Mouse (Mus musculus) heart, postnatal 10 days (tissue): ENCODE results near the gene Prss56. TPM values are rescaled to one million over a fixed set of nuclear protein-coding genes. Genes with fewer than 3 reads are reported as not detected.

Source experiments
- DNase-seq, 2 experiments: peaks; one replicate each; pipeline ENCODE4 v3.0.0; 2021
- intact Hi-C: fragments of 180-260 bp; cut with DNase I; formaldehyde crosslinking; loops from one replicate; pipeline ENCODE4 v1.15.1; 2025
- total RNA-seq, 2 experiments: library from RNA; stranded (reverse); gene quantifications; 2 replicates each; pipeline ENCODE4 v1.2.3; 2021

Prss56 gene
- total RNA-seq, 2 experiments from 2014 or later, result not detected

DNA sequence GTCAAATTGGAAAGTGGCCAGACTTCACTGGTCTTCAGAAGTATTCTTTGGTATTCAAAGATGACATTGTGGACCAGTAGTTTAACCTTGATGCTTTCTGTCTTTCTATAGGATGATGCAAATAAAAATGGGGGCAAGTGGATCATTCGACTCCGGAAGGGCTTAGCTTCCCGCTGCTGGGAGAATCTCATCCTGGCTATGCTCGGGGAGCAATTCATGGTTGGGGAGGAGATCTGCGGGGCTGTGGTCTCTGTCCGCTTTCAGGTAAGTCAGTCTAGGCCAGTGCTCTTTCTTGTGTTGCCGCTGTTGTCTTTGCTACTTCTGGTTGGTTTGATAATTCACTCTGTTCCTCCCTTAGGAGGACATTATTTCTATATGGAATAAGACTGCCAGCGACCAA is 42.6 kb downstream of the Prss56 start:
- DNase-seq, result no peak
- intact Hi-C loops, result no loop called here

DNA sequence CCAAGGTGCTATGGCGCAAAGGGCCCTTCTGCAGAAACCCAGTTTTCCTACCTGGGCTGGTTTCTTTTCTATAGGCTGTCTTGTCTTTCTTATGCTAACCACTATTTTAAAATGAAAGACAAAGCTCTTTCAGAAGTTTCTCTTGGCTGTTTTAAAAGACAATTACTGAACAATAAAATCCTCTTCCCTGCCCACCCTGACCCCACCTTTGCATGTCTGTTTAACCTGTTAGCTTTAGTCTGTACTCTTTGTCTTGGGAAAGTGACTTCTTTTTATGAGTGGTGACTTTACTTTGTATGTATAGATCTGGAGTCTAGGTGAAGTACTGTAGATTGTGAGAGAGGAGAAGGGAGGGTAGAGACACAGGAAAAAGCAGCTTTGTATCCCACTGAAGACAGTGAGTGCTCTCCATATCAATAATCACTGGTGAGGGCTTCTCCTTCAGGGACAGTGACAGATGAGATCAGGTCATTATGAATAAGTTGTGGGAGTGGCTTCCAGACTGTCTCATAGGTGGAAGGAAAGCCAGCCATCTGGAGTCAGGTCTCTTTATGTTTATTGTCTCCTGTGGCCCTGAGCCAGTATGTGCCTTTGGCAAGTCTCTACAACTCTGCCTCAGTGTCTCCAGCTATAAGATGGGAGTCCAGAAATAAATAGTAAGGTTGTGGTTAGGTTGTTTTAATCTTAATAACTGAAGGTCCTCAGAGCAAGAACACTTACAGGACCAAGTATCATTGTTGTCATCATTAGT is 43.5 kb downstream of the Prss56 start:
- no peak for DNase-seq
- intact Hi-C loops, result no loop called here

DNA sequence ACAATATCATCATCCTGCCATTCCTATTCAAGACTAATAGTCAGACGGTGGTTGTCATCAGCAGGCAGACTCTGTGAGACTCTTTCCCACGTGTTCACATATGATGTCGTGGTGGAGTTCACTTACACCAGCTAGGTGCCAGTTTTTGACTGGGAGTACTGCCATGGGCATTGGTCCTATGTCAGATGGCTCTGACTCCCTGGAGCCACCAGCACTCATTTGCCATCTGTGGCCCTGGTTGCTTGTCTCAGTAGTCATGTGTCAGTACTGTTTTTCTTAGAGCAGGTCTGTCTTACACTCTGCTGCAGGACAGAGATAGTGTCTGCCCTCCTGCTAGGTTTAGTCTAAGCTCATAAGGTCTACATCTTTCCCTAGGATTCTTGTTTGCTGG is 44.0 kb downstream of the Prss56 start:
- no peak for DNase-seq

DNA sequence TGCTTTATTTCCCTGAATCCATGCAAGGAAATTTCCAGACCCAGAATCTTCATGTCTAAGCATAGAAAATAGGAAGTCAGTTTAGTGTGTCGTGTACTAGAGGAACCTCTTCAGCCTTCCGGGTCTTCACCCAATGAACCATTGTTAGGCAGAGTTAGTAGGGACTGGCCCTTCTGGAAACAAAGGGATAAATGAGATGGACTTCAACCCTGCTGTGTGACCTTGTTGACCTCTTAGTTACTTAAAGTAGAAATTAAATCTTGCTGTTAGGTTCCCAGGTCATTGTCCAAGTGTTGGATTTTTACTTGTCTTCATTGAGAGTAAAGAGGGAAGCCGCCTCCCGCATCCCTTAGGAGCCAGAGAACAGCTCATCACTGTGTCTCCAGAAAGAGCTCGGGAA is 47.5 kb downstream of the Prss56 start:
- intact Hi-C loops, result no loop called here
- no peak for DNase-seq

More for the DNA sequence above, 44.0 kb downstream of the Prss56 start:
- intact Hi-C loops, result no loop called here

DNA sequence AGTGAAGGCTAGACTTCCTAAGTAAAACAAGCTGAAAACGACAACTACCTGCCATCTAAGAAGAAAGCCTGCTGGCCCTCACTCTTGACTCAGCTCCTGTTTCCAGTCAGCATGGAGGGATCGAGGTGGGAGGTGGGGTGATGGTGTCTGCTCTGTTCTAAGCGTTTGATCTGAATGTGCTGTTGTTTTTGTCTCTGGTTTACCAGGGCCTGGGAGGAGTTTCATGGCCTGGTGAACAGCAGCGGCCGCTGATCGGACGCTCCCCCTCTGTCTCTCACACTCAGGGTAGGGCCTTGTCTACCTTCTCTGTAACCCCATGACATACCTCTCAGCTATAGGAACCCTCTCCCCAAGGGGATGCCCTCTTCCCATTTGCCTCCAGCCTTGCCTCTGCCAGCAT is 49.1 kb downstream of the Prss56 start:
- DNase-seq, result no peak
- intact Hi-C loops, result no loop called here

Other genes starting within 250 kb of the Prss56 start
- not detected for gene Alppl2, start 93.4 kb upstream of the Prss56 start, total RNA-seq
- not detected for gene Alpi, start 81.7 kb upstream of the Prss56 start, total RNA-seq
- not detected for gene Akp3, start 58.3 kb upstream of the Prss56 start, total RNA-seq
- gene Ecel1, start 26.8 kb upstream of the Prss56 start, total RNA-seq, result not detected
- gene Chrnd, start 7.3 kb downstream of the Prss56 start, total RNA-seq, result not detected
- not detected for gene Chrng, start 21.3 kb downstream of the Prss56 start, total RNA-seq
- gene Eif4e2, start 30.6 kb downstream of the Prss56 start, total RNA-seq, result 10 to 100 TPM; 63.7 to 66.8 TPM
- 1 to 10 TPM; 6.4 to 6.8 TPM for gene Efhd1, start 81.0 kb downstream of the Prss56 start, total RNA-seq
- gene Gigyf2, start 143.7 kb downstream of the Prss56 start, total RNA-seq, result 10 to 100 TPM; 46.6 to 53.5 TPM
- not detected for gene Kcnj13, start 211.4 kb downstream of the Prss56 start, total RNA-seq